Mouse (Mus musculus) mesoderm, embryonic 11.5 days (tissue): ENCODE results near the gene Zfp30.

Experiments
- DNase-seq: peaks from one replicate; pipeline ENCODE4 v3.0.0-alpha.2; 2012; ENCODE audit warnings: low read depth, low spot score

Zfp30 gene

DNA sequence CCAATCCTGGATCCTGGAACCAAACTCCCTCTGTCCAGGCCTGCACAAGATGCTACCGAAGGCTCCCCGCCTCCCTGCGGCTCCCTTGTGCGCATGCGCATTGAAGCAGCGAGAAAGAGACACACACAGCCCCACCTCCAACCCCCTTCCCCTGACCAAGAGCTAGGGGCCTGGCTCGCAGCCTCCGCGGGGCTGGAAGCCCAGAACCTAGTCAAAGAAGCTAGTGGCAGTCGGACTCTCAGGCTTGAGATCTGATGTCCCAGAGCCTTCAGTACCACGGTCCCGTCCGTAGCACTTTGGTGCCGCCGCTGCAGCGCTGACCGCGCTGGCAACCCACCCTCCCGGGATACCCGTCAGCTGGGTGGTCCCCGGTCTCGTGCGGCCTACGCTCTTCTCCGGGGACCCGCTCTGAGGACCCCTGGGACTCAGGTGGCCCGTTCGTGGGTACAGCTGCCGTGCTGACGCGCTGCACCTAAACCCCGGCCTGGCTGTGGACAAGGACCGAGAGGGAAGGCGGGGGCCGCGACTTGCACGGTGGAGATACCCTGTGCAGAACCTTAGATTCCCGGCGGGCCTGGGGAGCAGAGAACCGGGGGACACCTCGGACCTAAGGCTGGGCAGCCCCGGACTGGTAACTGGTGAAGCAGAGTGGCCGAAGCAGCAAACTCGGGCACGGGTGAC, at the start of gene Zfp30:
TSS of gene Zfp30 (plus strand) at position 128 of the 681 bp plus-strand sequence.
- DNase-seq, result peak; percentile 95

DNA sequence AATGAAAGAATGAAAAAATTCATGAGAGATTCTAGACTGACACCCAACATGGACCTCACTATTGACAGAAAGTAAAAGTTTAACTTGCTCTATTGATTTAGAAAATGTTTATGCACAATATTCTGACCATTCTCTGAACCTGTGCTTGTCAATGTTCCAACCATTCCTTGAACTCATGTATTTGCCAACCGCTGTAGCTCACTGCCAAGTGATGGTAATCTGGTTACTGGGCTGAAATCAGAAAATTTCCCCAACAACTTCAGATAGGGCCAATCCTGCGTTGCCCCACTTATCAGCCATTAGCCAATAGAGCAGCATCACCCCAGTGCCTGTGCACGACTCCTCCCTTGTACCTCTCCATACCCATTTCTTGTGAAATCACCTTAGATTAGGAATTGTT, 41.5 kb upstream of the Zfp30 start:
- DNase-seq, result no peak

DNA sequence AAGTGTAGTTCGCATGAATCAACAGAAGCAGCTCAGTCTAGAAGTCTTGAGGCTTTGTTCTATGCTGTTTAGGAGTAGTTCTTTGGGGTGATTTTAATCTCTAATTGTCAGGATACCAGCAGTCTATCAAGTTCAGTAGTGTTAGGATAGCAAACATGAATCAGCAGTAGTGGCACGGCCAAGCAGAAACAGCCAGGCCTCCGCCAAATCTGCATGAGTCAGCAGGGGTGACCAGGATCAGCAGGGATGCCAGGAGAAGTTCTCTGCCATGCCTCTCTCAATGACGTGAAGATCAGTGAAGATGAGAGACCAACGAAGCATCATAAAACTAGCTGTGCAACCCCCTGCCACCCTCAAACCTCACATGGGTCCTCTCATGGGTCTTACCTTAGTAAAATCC, 23.3 kb upstream of the Zfp30 start:
- no peak for DNase-seq

DNA sequence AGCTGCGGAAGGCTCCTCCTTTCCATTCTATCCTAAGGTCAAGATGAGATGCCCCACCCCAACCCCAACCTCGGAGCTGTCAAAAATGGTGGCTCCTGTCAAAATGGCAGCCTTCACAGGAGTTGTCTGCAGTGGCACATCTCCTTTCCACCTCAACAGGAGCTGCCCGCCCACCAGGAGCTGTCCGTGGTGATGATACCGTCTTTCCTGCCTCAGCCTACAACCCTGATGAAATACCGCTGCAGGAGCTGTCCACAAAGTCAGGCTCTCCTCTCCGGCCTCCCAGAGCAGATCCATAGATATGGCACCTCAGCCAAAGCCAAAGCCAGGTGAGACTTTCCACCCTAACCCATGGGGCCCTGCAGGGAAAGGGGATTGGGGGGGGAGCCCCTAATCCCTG, 19.1 kb upstream of the Zfp30 start:
- DNase-seq, result no peak

DNA sequence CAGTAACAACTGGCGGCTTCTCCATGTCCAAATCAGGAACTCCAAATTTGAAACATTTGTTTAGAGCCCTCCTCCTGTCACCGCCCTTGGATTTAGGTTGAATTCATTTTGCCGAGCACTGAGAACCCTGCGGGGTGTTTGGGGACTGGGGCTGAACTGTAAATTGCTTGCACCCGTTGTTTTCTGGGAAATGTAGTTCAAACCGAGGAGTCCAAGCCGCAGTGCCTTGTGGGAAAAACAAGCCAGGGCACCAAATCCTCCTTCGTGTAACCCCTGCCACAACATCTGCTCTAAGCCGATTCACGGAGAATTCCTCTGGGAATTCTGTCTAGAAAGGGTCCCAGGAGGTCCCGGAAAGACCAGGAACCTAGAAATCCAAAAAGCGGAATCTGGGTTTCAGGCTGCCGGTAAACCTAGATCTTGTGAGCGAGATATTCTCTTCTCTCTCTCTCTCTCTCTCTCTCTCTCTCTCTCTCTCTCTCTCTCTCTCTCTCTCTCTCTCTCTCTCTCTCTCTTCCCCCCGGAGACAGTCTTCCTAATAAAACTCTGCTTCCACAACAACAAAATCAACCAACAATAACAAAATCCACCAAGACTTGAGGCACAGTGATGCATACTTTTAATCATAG, 16.6 kb upstream of the Zfp30 start:
- peak; percentile 86 for DNase-seq

DNA sequence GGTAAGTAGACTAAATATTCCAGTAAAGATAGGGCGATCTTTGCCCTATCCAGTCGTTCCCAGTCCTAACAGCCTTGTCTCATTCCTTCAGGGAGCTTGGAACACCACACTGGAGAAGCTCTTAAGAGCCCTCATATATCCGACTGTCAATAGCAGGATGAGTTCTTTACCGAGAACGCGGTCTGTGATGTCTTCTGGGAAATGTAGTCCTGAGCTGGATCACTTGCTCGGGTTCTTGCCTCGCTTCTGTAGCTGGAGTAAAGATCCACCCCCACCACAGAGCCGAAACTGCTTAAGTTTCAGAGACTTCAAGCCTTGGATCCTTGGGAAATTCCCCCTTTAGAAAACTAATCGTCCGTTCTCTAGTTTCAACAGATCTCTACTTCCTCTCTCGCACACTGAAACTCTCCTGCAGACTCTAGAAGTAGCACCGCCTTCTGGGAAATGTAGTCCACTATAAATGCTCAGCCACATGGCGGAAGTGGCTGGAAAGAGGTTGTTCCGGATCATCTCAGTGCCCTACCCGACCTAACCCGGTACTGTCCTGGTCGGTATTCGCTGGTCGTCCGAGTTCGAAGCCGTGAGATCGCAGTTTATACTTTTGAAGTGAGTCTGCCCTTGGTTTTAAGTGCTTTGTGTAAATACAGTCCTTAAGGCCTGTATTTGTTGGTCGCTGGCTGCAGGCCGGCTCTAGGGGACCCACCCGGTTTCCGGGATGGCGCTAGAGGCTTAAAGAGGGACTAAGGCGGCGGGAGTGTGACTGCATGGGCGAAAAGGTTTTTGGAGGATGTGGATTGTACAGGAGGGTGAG, 15.5 kb upstream of the Zfp30 start, which contains the start of gene Zfp84:
TSS of gene Zfp84 (plus strand) at position 463 of the 811 bp plus-strand sequence.
- DNase-seq, result peak; percentile 90

DNA sequence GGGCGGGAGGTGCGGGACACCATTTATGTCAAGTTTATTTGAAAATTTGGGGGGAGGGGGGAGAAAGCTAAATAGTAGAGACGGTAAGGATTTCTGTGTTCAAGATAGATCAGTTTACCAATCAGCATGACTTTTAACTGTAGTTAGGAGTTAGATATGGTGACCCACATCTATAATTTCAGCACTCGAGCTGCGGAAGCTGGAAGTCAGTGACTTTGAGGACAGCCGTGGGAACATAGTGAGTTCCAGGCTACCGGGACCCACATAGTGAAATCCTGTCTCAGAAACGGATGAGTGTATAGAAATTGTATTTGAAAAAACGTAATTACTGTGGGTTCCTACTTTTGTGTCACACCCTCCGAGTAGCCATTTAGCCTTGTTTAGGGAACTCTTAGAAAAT, 14.8 kb upstream of the Zfp30 start:
- DNase-seq, result no peak

DNA sequence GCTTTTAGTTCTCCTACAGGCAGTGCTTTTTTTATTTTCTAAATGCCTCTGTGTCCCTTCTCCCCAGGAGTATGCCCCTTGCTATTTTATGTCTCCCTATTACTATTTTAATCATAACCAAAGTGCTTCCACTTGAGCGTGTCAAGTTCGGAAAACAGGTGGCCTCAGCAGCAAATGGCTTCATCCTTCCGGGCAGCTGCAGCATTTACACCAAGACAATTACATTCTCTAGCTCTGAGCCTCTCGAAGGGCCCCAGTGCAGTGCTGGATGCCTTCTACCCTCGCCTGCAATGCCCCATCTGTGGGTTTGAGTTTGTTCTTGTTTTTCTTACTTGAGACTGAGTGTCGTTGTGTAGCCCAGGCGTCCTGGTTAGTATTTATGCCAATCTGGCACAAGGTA, 10.3 kb upstream of the Zfp30 start:
- no peak for DNase-seq

DNA sequence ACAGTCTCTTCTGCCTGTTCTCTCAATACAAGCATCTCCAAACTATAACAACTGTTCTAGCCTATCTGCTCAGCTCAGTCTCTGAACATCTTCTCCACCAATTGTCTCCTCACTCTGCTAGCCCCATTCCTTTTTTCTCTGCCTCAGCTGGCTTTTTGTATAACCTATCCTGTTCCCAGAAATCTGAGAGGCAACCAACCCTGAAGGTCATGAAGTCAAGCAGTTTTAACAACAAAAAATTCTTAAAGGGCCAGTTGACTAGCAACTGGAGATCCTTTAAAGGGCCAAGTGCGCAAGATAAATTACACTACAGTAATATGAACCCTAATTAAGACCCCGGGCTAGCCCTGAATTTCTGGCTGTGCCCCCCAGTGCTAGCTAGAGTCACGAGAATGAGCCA, 9.4 kb upstream of the Zfp30 start:
- no peak for DNase-seq

DNA sequence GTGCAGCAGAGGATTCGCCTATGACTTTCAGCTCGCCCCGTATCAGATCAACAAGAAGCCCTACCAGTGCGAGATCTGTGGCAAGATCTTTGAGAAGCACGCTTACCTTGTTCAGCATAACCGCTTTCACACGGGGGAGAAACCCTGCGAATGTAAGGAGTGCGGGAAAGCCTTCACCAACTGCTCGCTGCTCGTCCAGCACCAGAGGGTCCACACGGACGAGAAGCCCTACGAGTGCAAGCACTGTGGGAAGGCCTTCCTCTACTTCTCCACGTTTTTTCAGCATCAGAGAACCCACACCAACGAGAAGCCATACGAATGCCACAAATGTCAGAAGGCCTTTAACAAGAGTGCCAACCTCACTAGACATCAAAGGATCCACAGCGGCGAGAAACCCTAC, 7.2 kb upstream of the Zfp30 start:
- no peak for DNase-seq

DNA sequence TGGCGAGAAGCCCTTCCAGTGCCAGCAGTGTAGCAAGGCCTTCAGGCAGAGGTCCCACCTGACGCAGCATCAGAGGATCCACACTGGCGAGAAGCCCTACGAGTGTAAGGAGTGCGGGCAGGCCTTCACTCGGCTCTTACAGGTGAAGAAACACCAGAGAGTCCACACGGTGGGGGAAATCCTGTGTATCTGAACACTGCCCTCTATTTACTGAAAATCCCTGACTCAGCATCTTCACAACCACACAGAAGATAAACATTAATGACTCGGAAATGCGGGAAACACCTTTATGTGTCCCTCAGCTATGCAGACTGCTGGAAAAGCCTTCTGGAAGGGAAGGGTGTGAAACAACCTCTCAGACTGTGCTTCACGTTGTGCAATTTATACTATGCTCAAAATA, 6.4 kb upstream of the Zfp30 start:
- no peak for DNase-seq

DNA sequence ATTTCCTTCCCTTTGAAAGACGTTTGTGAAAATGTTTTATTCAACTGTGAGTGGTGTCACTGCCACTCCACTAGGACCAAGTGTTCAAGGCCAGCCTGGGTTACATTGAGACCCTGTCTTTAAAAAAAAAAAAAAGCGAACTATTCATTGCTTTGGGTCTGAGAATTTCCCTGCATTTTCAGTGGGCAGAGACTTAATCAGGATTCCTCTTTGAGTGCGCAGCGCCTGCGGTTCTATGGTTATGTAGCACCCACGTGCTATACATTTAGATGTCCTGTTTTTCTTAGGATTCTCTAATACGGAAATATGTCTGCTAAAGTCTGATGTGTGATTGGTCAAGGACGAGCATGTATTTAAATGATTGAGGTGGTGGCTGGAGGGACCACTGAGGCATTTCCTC, 1.2 kb downstream of the Zfp30 start:
- DNase-seq, result no peak

DNA sequence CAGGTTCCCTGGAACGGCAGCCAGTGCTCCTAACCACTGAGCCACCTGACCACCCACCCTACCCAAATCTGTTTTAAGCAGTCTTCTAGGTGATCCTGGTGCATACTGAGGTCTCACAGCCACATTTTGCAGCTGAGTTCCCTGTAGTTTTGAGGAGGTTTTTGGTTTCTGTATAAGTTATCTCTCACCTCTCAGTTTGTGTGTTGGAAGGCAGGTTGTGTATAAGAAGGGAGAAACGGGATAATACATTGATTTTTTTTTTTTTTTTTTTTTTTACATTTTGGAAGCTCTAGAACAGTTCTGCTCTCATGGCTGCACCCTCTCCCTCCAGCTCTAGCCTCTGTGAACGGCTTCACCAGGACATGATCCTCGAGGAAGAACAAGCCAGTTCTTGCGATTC, 2.1 kb downstream of the Zfp30 start:
- DNase-seq, result no peak

DNA sequence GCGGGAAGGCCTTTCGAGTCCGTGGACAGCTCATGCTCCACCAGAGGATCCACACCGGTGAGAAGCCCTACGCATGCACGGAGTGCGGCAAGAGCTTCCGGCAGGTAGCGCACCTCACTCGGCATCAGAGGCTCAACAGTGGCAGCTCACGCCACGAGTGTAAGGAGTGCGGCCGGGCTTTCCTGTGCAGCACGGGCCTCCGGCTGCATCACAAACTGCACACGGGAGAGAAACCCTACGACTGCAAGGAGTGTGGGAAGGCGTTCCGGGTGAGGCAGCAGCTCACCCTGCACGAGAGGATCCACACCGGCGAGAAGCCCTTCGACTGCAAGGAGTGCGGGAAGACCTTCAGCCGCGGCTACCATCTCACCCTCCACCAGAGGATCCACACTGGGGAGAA, 9.1 kb downstream of the Zfp30 start:
- DNase-seq, result no peak

DNA sequence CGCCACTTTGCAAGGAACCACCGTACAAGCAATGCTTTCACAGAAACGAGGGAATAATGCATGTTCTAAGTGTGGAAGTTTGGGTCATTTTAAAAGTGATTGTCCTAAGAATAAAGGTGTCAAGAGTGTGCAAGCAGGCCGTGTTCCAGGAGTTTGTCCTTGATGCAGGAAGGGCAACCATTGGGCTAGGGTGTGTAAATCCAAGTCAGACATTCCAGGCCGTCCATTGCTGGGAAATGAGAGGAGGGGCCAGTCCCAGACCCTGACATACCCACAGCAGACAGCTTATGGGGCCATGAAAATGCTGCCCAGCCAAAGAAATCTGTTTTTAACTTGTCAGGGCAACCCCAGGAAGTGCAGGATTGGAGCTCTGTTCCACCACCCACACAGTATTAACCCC, 23.2 kb downstream of the Zfp30 start:
- DNase-seq, result no peak

DNA sequence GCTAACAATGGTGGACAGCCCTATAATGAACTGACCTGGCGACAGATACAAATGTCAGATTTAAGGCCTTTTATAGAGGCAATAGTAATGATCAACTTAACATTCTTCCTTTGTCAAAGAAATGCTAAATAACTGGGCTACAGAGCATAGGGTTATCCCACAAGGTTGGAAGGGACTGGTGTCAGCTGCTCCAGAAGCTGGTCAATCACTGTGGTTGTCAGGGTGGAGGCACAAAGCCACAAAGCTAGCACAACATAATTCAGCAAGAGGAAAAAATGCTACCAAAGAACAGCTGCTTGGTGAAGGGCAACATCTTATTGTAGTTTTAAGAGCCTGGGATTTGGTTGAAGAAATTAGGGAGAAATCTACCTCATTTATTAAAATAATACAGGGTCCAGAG, 28.4 kb downstream of the Zfp30 start:
- no peak for DNase-seq

DNA sequence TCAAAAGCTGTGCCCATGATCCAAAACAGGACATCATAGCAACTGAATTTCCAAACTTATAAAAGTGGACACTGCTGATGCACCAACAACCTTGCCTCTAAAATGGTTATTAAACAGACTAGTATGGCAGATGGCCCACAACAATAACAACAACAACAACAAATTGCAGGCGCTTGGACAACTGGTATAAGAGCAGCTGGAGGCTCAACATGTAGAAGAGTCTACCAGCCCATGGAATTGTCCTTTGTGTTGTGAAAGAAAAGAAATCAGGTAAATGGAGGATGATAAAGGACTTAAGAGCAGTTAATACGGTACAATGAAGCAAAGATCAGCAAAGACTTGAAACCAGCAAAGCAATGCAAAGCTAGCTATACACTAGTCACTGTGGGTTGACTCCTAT, 30.6 kb downstream of the Zfp30 start:
- DNase-seq, result no peak

DNA sequence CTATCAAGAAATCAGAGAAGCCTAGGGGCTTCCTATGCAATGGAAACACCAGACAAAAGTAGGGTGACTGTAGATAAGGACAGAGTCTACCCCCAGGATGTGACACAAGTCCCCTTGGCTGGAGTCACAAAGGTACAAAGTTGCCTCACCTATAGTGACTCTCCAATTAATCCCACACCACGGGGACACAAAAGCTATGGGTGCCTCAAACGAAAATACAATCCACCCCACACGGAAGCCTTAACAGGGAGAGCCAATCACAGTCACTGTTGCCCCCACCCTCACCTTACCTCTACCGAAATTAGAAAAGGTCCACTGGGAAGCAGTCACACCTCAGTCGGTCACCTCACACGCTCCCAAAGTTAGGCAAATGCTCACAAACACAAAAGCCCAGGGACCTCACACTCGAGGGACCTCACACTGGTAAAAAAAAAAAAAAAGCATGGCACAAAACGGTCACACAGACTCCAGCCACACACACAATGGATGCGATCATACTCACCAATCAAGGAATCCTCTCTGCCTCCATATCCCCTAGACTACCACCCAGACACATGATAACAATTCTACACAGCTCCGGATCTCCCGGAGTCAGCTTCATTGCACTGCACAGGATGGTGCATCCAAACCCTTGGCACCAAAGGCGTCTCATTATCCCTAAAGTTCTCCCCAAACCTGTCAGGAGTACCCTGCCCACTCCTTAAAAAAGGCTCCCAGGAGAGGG, 31.4 kb downstream of the Zfp30 start:
- DNase-seq, result no peak

DNA sequence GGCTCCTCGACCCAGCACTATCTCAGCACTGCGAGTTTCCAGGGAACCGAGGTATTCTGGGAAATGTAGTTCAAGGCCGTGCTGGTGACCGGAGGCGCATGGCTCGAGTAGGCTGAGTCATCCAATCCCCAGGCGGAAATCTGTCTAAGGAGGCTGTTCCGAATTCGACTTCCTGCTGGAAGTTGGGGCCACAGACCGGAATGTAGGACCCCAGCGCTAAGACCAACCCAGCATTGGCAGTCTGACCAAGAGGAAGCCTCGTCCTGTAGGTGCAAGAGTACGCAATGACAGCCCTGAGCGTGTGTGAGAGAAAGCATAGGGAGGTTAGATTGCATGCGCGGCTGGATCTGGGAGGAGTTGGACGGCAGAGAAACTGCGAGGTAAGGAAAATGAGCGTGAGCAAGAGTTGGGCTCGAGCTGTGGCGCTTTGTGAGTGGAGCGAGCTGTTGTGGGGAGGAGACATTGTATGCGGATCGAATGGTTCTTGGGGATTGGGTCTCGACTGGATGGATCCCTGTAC, 32.2 kb downstream of the Zfp30 start, which contains the start of gene Zfp790:
TSS of gene Zfp790 (plus strand) at position 205 of the 520 bp plus-strand sequence.
- DNase-seq, result peak; percentile 95

DNA sequence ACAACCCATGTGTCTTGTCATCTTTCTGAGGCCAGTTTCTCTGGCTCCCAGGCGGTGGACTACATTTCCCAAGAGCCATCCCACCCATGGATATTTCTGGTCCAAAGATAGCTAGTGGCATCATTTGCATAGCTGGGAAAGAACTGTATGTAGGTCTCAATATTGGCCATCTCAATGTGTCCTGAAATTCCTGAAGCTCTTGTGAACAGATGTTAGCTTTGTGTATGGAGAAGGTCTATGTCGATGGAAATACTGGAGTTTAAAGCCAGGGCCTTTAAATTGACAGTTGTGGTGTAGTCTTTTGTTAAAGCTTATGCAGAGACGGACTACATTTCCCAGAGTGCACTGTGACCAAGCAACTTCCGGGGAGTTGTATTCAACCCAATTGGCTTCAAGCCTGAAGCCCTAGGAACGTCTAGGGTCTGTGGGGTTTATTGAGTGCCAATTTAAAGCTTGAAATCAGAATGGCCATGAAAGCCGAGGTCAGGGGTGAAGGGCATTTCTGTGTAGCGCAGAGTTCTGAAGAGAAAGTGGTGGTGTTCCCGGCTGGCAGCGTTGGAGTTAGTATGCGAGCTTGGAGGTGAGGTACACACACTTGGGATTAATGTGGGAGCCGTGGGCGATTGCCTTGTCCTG, 34.9 kb downstream of the Zfp30 start:
- DNase-seq, result peak; percentile 78

DNA sequence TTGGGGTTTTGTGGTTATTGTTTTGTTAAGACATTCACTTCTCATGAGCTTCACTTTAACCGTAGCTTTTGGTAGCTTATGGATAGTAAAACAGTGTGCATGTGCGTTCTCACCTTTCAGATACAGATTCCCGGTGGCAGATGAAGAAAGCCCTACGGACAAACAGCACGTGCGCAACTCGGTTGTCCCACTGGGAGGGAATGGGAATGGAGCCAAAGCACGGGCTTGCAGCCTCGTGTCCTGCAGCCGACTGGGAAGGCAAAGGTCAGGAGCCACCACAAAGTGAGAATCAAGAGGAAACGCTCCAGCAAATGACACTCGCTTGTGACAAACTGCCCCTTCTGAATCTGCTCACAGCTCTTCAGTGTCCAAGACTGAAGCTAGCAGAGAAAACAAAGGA, 44.2 kb downstream of the Zfp30 start:
- DNase-seq, result no peak
